Mouse (Mus musculus) adrenal gland, postnatal 25 days (tissue): ENCODE measurements at regions not wholly inside any gene's neighbourhood (a gene's known extent, or its start where the extent isn't known, plus 50 kb on each side); places are given as distances from the start of the nearest gene placed in this dataset.
"Not testable (repeated sequence)": the region's sequence is repeated elsewhere in the genome, so short reads cannot be mapped to it uniquely, and the experiment has no call there.

ENCODE experiments used
- DNase-seq: peaks from one replicate; pipeline ENCODE4 v3.0.0; 2021; ENCODE audit warnings: mixed read lengths

DNA sequence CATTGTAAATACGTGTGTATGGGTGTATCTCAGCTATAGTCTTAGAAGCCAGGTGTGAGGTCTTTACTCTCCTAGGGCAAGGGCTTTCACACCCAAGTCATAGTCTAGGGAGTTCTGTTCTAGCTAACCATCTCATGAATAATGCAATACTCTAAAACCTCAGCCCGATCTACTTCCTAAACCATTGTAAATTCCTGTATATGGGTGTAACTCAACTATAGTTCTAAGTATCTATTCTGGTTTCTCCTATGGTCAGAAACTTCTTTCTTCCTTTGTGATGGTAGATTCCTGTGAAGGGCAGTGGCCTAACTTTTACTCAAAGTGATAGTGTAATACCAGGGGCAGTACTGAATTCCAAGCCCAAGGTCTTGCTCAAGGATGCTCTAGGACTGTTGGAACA lies 58.7 kb upstream of the Srd5a3 start:
- not testable (repeated sequence) for DNase-seq

DNA sequence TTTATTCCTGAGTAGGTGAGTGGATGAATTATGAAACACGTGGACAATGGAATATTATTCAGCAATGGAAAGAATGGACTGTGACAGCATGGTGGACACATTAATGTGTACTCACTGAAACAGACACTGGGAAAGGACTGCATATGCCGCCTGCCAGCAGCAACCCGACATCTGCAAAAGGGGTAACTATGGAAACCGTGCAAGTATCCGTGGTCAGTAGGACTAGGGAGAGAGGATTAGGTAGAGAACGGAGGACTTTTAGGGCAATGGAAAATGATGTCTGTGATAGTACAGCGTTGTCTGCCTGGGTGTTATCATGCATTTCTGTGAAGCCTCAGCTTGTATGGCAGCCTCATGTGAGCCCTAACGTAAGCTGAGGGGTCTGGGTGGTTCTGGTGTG lies 59.6 kb upstream of the Srd5a3 start:
- no peak for DNase-seq

DNA sequence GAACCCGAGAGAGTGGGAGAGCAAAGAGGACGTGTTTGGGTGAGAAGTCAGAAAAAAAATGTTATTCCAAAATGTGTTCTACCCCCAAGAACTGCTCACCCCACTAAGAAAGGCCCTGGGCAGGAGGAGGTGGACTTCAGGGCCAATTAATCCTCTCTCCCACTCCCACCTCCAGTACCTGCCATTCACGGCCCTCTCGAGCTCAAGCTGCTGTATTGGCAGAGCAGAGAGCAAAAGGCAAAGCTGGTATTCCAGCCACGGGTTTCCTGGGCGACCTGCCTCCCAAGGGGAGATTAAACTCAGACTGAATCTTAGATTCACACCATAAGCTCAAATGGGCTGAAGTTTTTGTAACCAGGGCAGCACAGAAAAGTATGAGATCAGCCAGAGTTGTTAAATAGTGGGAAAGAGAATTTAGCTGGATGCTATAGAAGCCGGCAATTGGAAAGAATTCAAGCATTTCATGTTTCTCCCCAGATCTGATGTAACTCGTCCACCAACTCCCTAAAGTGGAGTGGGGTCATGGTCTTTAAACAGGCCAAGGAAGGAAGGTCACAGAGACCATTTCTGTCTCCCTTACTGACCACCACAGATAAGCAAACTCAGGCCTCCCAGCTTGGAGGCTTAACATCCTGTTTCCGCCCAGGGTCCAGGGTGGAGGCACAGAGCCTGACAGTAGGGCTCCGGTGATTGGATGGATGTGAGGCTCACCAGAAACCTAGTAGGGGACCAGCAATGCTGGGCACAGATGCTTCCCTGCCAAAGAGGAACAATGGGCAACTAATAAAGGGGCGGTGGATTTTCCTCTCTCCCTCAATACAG lies 60.7 kb upstream of the Srd5a3 start:
- peak; percentile 12 for DNase-seq

DNA sequence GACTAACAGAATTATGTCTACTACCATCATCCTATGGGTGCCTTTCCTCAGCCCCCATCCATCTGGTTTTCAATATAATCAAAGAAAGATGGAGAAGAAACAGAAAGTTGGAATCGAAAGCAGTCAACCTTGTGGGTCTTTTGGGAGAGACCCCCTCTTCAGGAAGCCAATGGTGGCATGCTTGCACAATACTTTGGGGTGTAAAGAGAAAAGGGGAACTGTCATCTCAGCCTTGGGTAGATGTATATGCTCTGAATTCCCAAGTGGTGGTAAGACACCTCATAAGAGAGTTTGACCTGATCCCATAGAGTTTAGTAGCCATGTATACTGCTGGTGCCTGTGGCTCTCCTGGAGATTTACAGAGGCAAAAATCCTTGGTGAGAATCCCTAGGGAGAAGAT lies 61.6 kb upstream of the Srd5a3 start:
- DNase-seq, result no peak

DNA sequence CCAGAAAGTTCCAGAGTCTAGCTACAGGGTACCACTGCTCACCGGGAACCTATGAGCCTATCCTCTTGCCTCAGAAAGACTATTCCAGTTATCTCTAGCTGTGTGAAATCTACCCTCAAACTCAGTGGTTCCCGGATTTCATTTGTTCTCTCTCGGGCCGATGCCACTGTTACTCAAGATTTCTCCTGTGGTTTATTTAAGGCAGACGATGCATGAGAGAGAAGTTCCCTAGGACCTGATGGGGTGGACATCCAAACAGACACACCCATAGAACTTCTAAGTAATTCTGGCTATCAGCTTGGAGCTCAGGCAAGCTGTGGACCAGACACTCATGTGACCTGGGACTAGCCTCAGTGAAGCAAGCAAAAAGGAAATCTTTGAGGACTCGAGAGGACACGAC lies 63.8 kb upstream of the Srd5a3 start:
- DNase-seq, result no peak

DNA sequence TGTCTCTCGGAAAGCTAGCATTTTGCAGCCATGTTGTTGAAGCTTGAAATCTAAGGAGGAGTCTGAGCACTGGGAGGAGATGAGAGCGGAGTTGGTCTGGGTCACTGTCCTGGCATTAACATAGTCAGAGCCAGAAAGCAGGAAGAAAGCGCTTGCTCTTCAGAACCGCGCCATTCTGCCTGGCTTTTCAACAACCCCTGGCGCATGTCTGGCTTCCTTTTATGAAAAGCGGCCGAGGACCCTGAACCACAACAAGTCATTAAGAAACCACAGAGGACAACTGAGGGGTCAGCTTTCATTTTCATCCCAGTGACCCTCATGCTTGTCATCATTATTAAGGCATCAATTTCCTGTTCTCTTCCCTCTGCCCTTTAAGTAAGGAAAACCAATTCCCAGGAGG lies 64.7 kb upstream of the Srd5a3 start:
- no peak for DNase-seq

DNA sequence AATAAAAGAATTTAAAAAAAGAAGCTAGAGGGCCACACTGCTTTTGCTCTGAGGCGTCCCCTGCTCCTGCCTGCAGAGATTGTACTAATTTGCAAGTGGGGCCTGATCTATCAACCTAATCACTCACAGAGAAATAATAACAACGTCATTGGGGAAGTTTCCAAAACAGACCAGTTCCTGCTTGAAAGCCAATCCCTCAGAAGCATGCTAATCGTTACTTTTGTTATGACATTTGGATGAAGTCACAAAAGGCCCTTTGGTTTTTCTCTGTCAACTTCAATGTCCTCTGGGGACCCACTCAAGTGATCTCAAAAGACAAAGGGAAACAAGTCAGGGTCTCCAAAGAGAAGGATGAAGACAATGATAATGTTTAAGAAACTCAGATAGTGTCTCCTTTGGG lies 72.2 kb upstream of the Srd5a3 start:
- DNase-seq, result no peak

DNA sequence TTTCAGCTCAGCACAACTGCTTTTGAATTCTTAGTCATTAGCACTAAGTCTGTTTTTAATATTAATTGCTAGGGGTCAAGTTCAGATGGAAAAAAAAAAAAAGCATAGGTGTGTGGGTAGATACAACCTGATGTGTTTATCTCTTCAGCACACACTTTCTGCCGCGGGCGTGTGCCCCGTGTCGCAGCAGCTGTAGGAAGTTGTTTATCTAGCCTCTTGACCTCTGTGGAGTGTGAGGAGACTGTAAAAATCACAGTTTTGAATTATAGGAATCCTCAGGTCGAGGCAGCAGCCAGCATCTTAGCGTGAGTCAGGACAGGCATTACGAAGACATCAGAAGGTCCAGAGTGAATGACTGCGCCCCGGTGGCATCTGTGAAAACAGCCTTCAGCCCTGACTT lies 72.8 kb upstream of the Srd5a3 start:
- no peak for DNase-seq

DNA sequence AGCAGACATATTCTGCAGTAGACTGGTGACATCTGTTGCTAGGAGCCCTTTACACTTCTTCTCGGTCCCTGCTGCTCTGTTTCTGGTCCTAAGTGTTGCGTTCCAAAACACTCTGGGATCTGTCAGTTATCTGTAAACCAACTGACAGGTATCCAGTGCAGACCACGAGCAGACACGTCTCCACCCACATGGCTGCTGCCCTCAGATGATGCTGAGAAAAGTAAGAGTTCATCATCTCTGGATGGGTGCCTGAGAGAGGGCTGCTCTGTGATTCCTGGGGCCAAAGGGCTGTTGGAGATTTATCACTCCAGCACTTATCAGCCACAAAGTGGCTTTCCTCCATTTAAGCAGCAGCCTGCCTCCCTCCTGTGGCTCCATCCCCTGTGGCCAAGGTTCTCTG lies 74.3 kb upstream of the Srd5a3 start:
- DNase-seq, result no peak

DNA sequence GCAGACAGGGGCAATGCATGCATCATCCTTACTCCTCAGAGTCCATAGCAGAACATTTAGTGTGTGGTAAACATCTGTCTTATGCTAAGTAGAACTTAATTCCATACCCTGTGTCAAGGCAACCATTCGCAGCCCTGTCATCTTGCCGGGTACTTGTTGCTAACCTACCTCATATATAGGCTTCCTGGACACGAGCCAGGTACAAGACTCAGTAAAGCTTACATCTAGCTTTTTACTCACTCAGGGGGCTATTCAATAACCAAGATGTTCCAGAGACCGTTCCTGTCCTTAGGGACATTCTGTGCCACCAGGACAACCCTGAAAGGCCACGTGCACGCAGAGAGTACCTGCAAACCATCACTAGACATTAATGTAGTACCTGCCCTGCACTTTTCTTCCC lies 74.8 kb upstream of the Srd5a3 start:
- DNase-seq, result no peak

DNA sequence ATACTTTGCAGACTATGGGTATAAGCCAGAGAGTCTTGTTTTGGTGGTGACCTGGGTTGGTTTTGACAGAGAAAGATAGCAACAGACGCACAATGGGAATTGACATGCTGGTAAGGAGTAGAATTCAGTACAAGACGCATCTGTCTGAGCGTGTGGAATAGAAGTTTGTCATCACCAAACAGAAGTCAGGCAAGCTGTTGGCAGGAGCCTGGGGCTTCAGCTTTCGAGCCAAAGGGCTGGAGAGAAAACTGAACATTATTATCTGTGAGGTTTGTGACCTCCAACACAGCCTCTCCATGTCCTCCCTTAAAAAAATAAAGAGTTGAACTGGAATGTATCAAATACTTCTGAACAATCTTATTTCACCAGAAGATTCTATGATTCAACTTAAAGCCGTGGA lies 75.4 kb upstream of the Srd5a3 start:
- no peak for DNase-seq

DNA sequence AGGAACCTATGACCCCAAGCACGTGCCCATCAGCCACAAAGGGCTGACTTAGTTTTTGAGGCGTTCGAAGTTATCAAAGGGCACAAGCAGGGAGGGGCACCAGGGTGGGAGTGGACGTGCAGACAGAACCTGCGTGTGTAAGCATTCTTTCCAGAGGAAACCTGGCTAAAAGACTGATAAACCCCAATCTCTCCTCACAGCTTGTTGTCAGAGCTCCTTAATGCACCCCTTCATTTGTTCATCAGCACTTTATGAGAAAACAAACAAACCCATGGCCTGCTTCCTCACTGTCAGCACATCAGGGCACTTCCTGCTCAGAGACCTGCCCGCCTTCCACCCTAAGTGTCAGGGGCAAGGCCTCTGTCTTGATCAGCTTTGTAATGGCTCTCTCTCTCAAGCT lies 76.6 kb upstream of the Srd5a3 start:
- DNase-seq, result no peak

DNA sequence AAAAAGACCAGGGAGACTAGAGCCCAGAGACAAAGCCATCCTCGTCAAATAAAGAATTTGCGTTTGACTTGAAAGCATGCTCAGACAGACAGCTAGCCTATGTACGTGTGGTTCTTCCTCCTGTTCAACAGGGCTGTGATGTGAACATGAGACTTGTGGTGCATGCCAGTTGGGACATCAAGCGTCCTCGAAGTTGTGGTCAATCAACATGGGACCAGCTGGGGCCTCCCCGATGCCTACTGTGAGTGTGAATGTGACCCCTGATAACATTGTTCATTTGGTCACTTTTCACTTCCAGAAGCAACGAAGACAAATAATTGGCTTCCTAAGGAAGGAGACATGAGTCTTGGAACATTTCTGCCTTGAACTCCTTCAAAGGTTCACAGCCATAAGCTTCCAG lies 79.8 kb upstream of the Kdr start:
- no peak for DNase-seq

DNA sequence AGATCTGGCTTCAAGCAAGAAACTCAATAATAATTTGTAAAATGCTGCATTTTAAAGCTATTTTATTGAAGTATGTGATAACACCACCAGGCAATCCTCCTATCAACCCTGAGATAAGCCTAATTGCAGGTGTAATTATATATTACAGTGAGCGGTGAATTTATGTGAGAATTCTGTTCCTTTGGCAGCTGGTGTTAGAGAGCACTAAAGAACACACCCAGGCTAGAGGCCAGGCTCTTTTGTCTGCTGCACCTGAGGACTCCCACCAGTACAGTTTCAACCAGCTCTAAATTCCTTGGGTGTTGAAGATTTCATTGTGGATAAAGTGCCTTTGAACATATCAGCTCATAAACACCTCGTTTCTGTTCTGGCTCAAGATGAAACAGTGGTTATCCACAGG lies 77.6 kb upstream of the Kdr start:
- DNase-seq, result no peak

DNA sequence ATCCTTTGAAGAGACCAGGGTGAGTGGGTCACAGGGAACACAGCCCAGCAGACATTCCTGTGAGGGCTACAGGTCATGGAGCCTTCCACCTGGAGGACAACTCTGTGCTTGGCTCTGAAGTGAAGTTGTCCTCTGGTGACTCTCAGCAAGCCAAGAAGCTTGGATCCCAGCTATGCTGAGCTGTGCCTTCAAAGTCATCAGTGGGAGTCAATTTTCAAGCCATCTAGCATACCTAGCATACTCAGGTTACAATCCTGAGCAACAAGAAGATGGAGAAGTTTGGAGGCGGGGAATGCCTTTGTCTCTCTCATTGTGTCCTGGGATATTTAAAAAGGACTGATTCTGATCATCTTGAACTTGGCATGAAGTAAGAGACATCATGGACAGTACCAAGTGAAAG lies 74.5 kb upstream of the Kdr start:
- DNase-seq, result no peak

DNA sequence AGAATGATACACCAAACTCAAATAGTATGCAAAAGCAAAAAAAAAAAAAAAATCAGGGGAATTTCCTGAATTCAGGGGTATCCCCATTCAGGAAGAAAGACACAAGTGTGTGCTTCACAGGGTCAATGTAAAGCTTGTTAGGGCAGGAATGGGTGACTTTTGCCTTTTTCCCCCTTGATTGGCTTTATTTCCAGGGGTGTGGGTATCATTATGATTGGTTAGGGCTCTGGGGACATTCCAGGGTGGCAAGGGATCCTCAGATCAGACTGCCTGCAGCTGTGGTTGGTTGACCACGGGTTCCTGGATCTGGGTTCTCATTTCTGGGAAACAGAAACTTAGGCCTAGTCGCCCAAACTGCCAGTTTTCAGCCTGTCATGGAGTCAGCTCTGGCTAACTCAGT lies 73.4 kb upstream of the Kdr start:
- DNase-seq, result no peak

DNA sequence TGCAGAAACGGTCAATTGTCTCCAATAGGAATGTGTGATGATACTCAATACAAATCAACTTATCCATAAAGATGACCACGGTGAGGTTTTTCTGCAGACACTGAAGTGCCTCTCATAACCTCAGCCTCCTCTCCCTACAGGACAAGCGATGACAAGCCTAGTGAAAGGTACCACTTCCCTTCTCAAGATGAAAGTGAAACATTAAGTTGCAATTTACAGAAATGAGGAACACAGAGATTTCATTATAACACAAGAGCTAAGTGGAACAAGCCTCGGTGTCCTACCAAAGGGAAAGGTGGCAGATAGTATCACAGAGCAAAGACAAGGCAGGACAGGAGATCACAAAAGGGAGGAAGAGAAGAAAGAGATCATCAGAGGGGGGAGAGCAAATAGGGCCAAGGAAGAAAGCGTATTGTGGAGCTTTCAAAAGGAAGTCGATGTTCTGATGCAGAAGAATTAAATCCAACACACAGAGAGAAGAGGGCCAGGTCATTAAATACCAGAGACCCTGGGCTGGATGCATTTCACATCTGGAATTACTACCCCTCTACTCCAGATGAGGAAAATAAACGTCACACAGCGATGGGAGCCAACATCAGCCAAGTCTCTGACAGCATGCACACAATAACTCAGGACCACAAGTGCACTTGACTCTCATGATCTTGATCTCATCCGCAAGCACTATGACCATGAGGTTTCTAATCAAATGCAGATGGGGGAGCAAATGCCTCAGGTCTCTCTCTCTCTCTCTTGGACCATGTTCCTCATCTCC lies 70.0 kb upstream of the Kdr start:
- DNase-seq, result no peak

DNA sequence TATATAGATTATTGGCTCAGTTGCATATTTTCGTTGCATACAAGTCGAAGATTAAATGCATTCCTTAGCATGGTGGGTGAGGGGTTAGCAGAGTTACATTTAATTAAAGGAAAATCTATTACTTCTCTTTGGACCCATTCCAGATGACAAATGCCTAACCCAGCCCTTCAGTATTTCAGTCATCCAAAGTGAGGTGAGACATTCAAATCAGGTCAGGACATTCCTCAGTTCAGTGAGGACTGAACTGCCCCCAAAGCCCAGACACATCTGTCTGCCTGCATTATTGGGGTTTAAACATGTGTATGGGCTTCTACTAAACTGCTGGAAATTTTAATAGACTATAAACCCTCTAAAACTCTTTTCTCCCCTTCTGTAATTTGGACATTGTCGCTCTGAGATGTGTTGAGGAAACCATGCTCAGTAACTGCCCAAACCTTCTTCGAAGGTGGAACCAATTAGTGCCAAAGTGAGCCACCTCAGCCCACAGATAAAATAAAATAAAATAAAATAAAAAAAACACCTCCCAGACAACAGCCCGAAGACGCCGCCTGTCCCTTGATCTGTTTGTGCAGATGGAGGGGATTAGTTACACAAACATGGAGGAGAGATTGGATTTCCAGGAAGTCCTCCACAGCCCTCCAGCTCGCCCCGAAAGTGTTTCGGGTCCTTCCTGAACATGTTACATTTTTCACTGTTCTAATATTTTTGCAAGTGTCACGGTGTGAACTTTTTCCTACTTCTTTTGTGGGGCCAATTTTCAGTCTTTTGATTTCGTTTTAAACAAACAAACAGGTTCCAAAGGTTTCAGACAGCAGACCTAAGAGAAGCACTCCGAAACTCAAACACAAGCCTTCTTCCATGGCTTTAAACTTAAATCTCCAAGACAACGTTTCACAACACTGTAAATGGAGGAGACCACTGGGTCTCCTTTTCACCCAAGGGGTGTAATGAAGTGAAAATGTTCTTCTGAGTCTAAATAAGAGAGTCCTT lies 65.6 kb upstream of the Kdr start:
- DNase-seq, result no peak

DNA sequence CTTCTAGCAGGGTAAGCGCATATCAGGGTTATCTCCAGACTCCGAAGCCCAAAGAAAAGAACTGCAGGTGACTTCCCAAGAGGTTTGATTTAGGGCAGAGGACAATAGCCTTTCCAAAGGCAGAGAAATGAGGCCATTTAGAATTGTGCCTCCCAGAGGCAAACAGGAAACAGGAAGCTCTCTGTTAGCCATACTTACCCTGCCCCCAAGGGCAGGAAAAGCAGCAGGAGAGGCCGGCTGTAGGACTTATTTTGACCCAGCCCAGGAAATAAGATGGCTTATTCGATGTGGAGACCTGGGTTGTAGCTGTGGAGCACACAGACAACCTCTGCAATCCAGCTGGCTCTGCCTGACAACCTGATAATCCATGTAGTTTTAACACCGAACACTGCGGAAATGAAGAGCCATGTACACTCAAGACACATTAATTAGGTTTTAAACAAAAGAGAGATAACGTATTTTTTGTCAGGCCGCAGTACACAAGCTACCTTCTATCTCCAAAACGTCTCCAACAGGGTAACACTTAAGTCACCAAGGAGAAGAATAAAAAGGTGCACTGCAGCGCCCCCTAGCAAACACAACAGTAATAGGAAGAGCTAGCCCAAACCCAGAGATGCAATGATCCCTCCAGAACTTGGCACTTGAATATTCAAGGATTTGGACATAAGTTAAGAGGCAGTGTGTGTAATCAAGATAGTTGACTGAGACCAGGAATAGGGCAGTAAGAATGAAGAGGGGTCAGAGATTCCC lies 62.4 kb upstream of the Kdr start:
- DNase-seq, result peak; percentile 37

DNA sequence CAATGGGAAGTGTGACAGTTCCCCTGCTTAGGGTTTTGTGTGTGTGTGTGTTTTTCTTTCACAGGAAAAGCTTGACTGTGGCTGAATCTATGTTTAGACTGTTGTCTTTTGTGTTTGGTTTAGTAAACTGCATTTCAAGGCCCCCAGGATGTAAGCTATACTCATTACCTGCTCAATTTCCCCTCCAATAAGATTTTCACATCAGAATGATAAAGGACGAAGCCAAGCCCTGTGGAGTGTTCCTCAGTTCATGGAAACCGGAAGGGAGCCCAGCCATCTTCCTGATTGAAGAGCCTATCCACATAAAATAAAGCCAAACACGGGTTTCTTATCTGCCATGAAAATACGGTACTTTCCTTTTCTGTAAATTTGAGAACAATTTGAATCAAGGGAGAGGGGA lies 50.5 kb upstream of the Kdr start:
- no peak for DNase-seq
